Mouse (Mus musculus): ENCODE data around the gene Atg101. TPM values are rescaled to one million over a fixed set of nuclear protein-coding genes. Genes with fewer than 3 reads are reported as not detected.
A peak's percentile ranks its signal among the peaks of the same experiment; 100 is the strongest.

Atg101 gene
- total and polyA plus RNA-seq, 3 experiments = 75.2 to 75.5 TPM; not detected in 1

DNA sequence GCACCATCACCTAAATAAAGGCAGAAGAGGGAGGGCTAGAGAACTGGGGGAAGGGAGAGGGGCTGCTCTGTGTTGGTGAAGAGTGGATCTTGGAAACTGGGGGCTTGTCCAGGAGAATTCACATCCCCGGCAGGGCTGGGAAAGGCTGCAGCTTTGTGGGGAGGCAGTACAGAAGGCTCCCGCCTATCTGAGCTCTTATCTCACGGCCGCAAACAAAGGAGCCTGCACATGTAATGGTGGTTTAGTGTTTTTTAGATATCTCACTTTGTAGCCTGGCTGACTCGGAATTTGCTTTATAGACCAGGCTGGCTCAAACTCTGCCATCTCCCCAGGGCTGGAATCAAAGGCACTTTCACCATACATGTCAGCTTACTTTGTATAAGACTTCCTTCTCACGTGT is 16.1 kb downstream of the Atg101 start (continued):
- TF ChIP-seq POLR2AphosphoS2 (IDR thresholded peaks at IDR 0.05; ENCODE audit: low read length) (no peak), CTCF (IDR thresholded peaks at IDR 0.05 in 2 of 3, conservative IDR thresholded peaks at IDR 0.05 in 1 of 3; ENCODE audit: control insufficient read depth in 1 of 3, insufficient read depth in 1 of 3, low read depth in 2 of 3, low read length in 3 of 3, poor library complexity in 1 of 3, severe bottlenecking in 1 of 3) (no peak), HCFC1 (IDR thresholded peaks at IDR 0.05; ENCODE audit: low read depth, low read length) (no peak; the same call in 1 of the 2 replicates), RCOR1 (IDR thresholded peaks at IDR 0.05; ENCODE audit: low read depth, low read length) (peak; percentile 64), UBTF (IDR thresholded peaks at IDR 0.05; ENCODE audit: borderline replicate concordance, insufficient read depth, low read depth, low read length) (no peak), BHLHE40 (IDR thresholded peaks at IDR 0.05; ENCODE audit: borderline replicate concordance, low read depth, low read length) (peak; percentile 90), GABPA (IDR thresholded peaks at IDR 0.05; ENCODE audit: low read depth, low read length) (no peak), MXI1 (IDR thresholded peaks at IDR 0.05; ENCODE audit: low read depth, low read length) (peak; percentile 73; the same call in 1 of the 2 replicates), MEF2A (IDR thresholded peaks at IDR 0.05; ENCODE audit: extremely low read depth, insufficient replicate concordance, low read depth, low read length, poor library complexity, severe bottlenecking) (no peak), ZKSCAN1 (IDR thresholded peaks at IDR 0.05; ENCODE audit: low read depth, low read length) (no peak), SIN3A (IDR thresholded peaks at IDR 0.05; ENCODE audit: low read length) (peak; percentile 69), EP300 (IDR thresholded peaks at IDR 0.05; ENCODE audit: low read depth in 1 of 2, low read length in 2 of 2) (peak; percentile 76 to 79), E2F4 (IDR thresholded peaks at IDR 0.05; ENCODE audit: borderline replicate concordance, low read depth, low read length) (no peak), TBP (IDR thresholded peaks at IDR 0.05; ENCODE audit: low read depth, low read length) (no peak), USF2 (IDR thresholded peaks at IDR 0.05; ENCODE audit: borderline replicate concordance in 1 of 2, insufficient read depth in 1 of 2, low read depth in 1 of 2, low read length in 2 of 2) (no peak), JUND (IDR thresholded peaks at IDR 0.05; ENCODE audit: low read depth, low read length) (no peak)

DNA sequence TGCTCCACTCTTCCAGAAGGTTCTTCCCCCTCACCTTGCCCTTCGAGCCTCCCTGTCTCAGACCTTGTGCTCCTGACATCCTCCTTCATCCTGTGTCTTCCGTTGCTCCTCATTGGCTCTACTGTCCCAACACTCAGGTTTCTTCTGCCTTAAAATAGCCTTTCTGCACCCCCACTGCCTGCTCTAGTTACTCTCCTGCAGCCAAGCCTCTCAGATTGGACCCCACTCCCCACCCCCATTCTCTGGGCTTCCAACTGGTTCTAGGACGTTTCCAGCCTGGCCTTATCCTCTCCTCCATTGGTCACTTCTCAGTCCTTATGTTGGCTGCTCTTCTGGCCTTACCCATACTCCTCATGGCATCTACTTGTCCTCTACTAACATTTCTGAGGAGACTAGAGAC is 18.1 kb downstream of the Atg101 start:
- H3K79me2 ChIP-seq (ENCODE audit: control insufficient read depth, insufficient read depth, low read length, poor library complexity) = no peaks in the 10 kb centered on the region
- no peaks in the 10 kb centered on the region for H3K27me3 ChIP-seq (ENCODE audit: control insufficient read depth in 1 of 2, insufficient read depth in 2 of 2, low read length in 2 of 2)
- no peak overlapping the region for H3K9ac ChIP-seq (ENCODE audit: control insufficient read depth, low read depth, low read length, poor library complexity, severe bottlenecking)
- H3K4me1 ChIP-seq (ENCODE audit: control insufficient read depth in 1 of 2, insufficient read depth in 2 of 2, low read length in 2 of 2) = peaks cover 10 to 21% of the 10 kb centered on the region in 2 experiments; a peak in 3 of 4 replicates
- H3K9me3 ChIP-seq (replicated peaks; ENCODE audit: insufficient read depth, low read length) = no peaks in the 10 kb centered on the region
- no peak overlapping the region for H3K4me3 ChIP-seq (ENCODE audit: control insufficient read depth in 1 of 2, insufficient read depth in 1 of 2, low read depth in 2 of 2, low read length in 2 of 2)
- no peak for DNase-seq (ENCODE audit: low read depth, low spot score)
- H3K36me3 ChIP-seq (ENCODE audit: control insufficient read depth in 1 of 2, insufficient read depth in 2 of 2, low read length in 2 of 2) = peaks cover 0 to 11% of the 10 kb centered on the region in 2 experiments; a peak in 2 of 4 replicates
- H3K27ac ChIP-seq (ENCODE audit: control insufficient read depth, low read depth, low read length) = no peak overlapping the region
- TF ChIP-seq ELF1 (IDR thresholded peaks at IDR 0.05; ENCODE audit: low read depth, low read length) (no peak), MYB (IDR thresholded peaks at IDR 0.05; ENCODE audit: low read depth, low read length) (no peak), ZMIZ1 (IDR thresholded peaks at IDR 0.05; ENCODE audit: low read depth, low read length) (no peak), TAL1 (IDR thresholded peaks at IDR 0.05; ENCODE audit: low read length) (no peak), POLR2AphosphoS2 (IDR thresholded peaks at IDR 0.05; ENCODE audit: low read length) (no peak), USF1 (IDR thresholded peaks at IDR 0.05; ENCODE audit: low read depth, low read length) (no peak), ETS1 (IDR thresholded peaks at IDR 0.05; ENCODE audit: low read depth, low read length) (no peak), ZC3H11A (IDR thresholded peaks at IDR 0.05; ENCODE audit: low read depth, low read length) (no peak), NELFE (IDR thresholded peaks at IDR 0.05; ENCODE audit: low read depth, low read length) (no peak), MAZ (IDR thresholded peaks at IDR 0.05; ENCODE audit: low read depth, low read length) (no peak), POLR2A (IDR thresholded peaks at IDR 0.05; ENCODE audit: control insufficient read depth in 1 of 2, insufficient read depth in 1 of 2, low read depth in 1 of 2, low read length in 2 of 2, poor library complexity in 1 of 2) (no peak), KAT2A (conservative IDR thresholded peaks at IDR 0.05; ENCODE audit: low read depth, low read length) (no peak), TCF12 (IDR thresholded peaks at IDR 0.05; ENCODE audit: low read depth, low read length) (no peak), ZNF384 (IDR thresholded peaks at IDR 0.05; ENCODE audit: low read depth, low read length) (no peak), HCFC1 (IDR thresholded peaks at IDR 0.05; ENCODE audit: low read depth, low read length) (no peak)

All from MEL (cell line).